Mouse (Mus musculus) G1E (cell line): Measurements from ENCODE around the gene Ptpn14.

ENCODE experiments used
- CTCF ChIP-seq: IDR thresholded peaks from 2 replicates; pipeline ENCODE4 v1.5.1; 2012; ENCODE audit warnings: low read depth, low read length, inconsistent platforms, mixed read lengths
- GATA1 ChIP-seq: IDR thresholded peaks from 2 replicates; pipeline ENCODE4 v1.6.1; 2012; ENCODE audit warnings: borderline replicate concordance, low read length, inconsistent platforms, mixed read lengths
- TAL1 ChIP-seq: conservative IDR thresholded peaks from 2 replicates; pipeline ENCODE4 v1.6.1; 2012; ENCODE audit warnings: low read depth, low read length, inconsistent platforms, mixed read lengths

DNA sequence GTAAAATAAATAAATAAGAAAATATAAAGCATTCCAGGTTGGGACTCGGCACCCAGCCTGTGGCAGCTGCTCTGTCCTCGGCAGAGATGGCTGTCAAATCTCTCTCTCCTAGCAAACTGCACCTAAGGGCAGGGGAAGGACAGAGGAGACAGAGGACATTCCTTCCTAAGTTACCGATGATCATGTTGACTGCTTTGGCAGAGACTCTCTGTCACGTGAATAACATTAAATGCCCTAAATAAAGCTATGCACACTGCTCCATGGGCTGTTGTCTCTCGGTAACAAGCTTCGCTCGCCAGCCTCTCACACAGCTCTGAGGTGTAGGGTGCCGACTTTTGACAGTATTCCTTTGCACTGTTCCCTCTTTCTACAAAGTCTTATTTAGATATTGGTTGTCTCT, 148.1 kb downstream of the Ptpn14 start:
- TF ChIP-seq CTCF (no peak), TAL1 (no peak), GATA1 (no peak)
